Mouse (Mus musculus): ENCODE results near the gene Cxcr5. TPM values are rescaled to one million over a fixed set of nuclear protein-coding genes. Genes with fewer than 3 reads are reported as not detected.
"Not testable (repeated sequence)": the region's sequence is repeated elsewhere in the genome, so short reads cannot be mapped to it uniquely, and the experiment has no call there.

Cxcr5 gene
- total RNA-seq, 2 experiments from 2014 or later, result 0.12 to 0.20 TPM

DNA sequence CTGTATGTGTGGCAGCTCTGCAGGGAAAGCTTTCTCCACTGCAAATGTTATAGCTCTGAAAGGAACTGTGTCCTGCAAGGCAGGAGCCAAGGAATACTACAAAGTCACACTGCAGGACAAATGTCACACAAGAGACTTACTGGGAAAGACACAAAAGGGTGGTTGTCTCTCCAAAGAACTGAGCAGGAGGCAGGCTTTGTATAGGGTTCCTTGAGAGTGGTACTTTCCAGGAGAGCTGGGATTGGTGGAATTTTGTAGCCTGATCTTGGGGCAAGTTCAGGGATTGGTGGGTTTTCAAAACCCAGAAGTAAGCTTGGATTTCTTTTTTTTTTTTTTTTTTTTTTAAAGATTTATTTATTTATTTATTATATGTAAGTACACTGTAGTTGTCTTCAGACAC is 27.4 kb upstream of the Cxcr5 start:
- no peak for DNase-seq
- intact Hi-C loops (cut with DNase I), result loop anchor here (5.0 kb wide), 1 partner anchor 62 kb away; no protein-coding TSS in a partner anchor

DNA sequence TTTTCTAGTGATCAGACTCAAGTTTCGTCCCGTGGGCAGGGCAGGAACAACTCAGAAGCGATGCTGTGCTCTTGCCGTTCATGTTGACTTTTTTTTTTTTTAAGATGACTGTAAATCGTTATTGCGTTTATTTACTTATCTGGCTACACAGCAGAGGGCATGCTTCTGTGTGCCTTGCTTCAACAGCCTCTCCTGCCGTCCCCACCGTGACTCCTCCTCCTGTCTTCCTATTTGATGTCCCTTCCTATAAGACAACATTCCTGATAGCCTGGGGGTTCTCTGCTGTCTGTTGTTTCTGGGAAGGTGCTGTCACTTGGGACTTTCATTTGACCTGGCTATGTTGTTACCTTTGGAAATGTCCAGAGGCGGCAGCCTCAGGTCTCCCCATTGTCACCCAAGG is 26.9 kb upstream of the Cxcr5 start:
- intact Hi-C loops (cut with DNase I), result loop anchor here (5.0 kb wide), 1 partner anchor 61 kb away; no protein-coding TSS in a partner anchor

DNA sequence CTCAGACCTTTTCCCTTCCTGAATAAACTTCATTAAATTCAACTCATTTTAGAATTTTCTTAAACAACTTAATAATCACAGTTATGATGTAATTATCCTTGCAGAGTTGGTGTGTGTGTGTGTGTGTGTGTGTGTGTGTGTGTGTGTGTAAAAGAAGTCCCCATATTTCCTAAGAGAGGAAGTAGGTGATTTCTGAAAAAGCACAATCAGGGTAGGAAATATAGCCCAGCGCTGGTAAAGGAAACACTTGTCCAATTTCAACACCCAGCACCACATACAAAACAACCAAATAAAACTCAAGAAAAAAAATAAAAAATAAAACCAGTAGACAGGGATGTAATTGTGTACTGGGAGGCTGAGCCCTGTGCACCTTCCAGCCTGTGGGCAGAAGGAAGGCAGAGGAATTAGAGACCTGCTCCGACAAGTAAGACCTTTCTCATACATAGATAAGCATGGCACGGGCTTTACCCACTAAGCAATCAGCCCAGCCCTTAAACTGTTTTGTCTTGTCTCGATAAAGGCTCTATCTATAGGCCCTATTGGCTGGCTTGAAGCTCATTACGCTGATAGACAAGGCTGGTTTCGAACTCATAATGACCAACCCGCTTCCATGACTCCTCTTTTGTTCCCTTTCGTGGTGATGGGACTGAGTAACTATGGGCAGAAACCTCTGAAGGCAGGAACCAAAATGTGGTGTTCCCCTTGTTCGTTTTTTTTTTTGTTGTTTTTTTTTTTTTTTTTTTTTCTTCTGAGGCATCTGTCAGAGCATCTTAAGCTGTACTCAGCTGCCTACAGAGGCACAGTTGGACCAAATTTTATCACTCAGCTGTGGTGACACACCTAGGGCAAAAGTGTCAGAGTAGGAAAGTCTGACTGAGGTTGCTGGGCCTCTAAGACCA is 25.8 kb upstream of the Cxcr5 start:
- intact Hi-C loops (cut with DNase I), result loop anchor here (5.0 kb wide), 1 partner anchor 60 kb away; no protein-coding TSS in a partner anchor
- no peak for DNase-seq

More for the DNA sequence above, 26.9 kb upstream of the Cxcr5 start:
- DNase-seq, result no peak

DNA sequence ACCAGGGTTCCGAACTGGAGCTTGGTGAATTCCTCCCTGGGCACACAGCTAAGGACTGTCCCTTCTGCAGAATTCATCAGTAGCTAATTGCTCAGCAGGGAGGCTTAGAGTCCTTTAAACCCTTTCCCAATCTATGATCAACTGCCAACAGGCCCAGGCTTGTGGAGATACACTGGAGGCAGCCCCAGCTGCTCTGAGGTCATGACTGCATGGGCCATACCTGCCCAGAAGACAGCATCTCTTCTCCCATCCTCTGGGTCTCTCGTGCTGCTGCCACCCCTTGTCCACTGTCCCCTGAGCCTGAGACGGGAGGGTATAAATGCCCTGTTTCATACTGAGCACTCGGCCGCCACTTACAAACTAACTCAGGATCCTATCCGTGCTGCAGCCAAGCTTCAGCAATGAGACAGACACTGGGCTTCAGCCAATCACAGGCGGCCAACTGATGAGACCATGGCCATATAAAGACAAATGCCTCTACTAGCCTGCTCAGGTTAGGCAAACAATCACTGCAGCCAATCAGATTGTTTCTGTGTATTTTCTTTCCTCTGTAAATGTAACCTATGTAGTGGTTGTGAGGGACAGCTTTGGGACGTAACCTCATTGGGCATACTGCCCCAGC is 25.1 kb upstream of the Cxcr5 start:
- intact Hi-C loops (cut with DNase I), result loop anchor here (5.0 kb wide), 1 partner anchor 59 kb away; no protein-coding TSS in a partner anchor
- DNase-seq, result no peak

DNA sequence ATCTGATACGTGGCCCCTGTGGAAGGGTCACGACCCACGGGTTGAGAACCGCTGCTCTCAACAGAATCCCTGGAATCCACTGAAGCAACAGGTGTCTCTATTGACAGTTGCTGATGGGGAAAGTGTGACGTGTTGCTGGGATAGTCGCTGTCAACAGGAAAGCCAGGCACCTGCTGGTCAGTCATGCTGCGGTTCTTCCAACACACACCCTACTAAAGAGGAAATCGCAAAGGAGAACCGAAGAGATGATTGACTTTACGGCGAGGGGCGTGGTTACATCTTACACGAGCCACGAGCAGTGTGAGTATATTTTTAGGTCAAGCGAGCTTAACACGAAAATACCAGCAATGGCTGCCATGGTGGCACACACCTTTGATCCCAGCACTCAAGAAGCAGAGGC is 20.7 kb upstream of the Cxcr5 start:
- no peak for DNase-seq
- intact Hi-C loops (cut with DNase I), result no loop called here

DNA sequence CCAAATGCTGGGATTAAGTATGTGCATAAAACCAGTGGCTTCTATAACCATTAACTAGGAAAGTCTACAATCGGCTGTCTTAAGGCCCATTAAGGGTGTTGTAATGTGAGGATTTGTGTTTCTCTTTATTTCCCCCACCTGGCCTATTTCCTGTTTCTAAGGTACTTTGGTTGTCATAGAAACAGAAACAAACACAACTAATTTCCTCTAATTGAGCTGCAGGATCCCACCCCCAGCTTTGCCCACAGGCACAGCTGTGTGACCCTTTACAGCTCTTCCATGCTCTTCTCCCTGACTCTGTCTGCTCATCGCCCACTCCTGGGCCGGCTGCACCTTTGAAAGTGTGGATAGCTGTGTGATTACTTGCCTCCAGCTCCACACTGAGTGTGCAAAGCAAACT is 19.7 kb upstream of the Cxcr5 start:
- no peak for DNase-seq
- intact Hi-C loops (cut with DNase I), result no loop called here

DNA sequence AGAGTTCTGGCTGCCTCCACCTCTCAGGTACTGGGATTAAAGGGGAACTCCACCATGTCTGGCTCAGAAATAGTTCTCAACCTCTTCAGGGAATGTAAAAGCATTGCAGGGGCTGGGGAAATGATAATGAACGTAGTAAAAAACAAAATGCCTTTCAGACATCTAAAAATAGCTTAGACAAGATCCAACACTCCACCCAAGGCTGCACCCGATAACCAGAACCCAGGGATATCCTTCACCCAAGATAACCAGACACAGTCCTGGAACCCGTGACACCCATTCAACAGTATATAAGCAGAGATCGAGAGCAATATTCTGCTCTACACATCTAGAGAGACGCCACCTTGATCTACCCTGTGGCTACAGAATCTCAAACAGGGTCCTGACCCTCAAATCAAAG is 18.4 kb upstream of the Cxcr5 start:
- intact Hi-C loops (cut with DNase I), result no loop called here
- DNase-seq, result no peak

DNA sequence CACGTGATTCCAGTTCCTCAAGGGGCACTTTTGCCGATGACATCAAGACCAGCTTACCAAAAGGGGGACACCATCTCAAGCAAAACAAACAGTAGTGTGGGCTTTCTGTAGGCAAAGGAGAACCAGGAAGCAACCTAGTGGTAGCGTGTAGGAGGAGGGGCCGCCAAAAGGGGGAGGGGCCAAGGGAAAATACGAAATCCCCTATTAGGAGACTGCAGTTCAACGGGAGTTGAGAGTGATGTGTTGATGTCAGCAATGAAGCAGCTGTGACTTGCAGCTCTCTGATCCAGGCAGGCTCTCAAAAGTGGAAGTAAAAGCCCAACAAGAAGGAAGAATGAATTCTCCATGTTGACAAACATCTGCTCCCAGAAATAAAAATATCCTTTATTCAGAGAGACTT is 17.7 kb upstream of the Cxcr5 start:
- peak; percentile 20 to 62 for DNase-seq
- intact Hi-C loops (cut with DNase I), result no loop called here

DNA sequence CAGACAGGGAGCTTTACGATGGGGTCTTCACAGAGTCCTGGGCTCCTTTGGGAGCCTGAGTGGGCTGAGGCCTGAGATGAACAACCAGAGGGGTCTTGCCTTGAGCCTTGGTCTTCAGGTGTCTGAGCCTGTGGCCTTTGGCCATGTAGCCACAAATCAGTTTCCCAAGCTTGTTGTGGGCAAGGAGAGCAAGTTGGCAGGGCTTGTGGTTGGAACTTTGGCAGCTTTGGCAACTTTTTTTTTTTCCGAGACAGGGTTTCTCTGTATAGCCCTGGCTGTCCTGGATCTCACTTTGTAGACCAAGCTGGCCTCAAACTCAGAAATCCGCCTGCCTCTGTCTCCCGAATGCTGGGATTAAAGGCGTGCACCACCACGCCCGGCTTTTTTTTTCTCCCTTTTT is 14.4 kb upstream of the Cxcr5 start:
- DNase-seq; intact Hi-C loops (cut with DNase I): not testable (repeated sequence)

DNA sequence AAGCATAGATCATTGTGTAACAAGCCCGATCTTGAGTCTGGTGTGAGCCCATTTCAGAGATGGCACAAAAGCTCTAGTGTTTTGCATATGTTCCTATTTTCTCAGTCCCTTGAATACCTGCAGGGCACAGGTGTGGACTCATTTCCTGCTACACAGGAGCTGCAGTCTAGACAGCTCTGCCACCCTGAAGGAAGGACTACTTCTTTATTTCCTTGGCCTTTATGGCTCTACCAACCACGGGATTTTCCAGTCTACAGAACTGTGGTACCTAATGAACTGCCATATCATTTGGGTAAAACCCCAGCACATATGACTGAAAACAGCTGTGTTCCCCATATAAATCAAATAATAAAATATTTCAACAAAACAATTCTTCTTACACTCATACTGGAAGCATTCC is 13.4 kb upstream of the Cxcr5 start:
- intact Hi-C loops (cut with DNase I), result no loop called here
- no peak for DNase-seq

DNA sequence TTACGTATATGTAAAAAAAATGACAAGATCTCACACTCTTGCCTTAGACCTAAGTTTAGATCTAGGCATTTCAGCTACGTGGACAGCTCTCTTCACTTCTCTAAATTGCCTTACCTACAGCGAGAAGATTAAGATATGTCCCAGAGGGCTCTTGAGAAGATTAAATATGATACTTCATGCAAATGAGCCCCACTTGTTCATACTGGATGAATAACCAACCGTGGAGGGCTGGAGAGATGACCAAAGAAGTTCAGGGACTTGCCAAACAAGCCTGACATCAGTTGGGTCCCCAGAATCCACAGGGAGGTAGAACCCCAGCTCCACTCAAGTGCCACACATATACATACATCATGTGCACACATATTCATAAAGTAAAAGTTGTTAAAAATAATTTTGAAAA is 11.6 kb upstream of the Cxcr5 start:
- no peak for DNase-seq
- intact Hi-C loops (cut with DNase I), result no loop called here

DNA sequence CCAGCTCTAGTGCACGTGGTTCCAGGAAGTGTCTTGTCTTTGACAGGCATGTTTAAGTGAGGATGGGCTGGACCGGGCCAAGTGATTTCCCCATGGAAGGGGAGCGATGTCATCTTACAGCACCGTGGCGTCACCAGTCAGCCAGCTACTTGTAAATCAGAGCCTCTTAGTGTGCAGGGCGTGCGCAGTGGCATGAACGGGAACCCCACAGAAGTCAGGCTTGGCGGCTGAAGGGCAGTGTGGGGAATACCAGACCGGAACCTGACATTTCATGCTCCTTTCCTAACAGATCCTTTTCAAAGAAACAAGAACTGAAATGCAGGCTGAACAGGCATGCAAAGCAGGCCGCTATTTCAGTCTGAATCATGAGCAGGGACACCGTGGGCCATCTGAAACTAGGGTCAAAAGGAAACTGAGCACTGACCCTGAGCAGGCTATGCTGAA is 9.3 kb upstream of the Cxcr5 start:
- DNase-seq, result no peak
- intact Hi-C loops (cut with DNase I), result no loop called here

DNA sequence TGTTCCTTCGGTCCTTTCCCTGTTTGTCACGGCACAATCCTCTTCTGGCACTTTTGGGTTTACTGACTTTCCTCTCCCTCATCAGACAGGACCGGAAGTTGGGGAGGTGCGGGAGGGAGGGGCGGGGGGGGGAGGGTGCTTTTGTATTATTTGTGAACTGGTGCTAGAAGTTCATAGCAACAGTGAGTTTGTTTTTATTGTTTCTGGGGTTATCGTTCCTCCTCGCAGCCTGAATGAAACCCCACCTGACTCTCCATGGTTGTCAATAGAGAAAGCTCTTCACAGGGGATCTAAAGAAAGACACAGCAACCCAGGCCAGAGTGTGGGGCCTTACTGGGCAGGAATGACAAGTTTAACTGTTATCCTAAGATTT is 6.4 kb upstream of the Cxcr5 start:
- intact Hi-C loops (cut with DNase I), result no loop called here

DNA sequence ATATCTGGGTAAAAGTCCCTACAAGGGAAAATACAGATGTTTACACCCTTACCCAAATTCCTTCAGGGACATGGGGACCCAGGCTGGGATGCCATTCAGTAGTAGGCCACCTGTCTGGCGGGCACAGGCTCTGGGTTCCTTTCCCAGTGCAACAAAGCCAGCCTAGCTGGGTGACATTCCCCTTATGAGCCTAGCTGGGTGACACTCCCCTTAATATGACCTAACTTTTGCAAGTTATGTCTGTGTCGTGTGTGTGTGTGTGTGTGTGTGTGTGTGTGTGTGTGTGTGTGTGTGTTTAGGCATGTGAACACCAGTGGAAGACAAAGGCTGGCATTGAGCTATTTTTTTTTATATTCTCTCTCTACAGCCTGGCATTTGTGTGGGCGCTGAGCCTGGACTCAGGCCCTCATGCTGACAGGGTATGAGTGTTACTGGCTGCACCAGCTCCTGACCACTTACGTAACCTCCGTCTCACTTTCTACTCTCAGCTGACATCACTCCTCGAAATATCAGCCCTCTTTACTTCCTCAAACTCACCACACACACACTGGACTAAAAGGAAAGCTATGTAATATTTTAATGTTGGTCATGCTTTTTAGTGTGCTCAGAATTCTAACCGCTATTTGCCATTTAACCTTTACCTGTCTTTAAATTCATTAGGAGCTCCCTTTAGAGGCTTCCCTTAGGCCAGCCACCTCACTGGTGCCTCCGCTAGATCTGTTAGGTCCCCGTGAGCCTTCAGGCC is 5.8 kb upstream of the Cxcr5 start:
- DNase-seq, result peak; percentile 35 to 44
- intact Hi-C loops (cut with DNase I), result no loop called here

More for the DNA sequence above, 6.4 kb upstream of the Cxcr5 start:
- no peak for DNase-seq

DNA sequence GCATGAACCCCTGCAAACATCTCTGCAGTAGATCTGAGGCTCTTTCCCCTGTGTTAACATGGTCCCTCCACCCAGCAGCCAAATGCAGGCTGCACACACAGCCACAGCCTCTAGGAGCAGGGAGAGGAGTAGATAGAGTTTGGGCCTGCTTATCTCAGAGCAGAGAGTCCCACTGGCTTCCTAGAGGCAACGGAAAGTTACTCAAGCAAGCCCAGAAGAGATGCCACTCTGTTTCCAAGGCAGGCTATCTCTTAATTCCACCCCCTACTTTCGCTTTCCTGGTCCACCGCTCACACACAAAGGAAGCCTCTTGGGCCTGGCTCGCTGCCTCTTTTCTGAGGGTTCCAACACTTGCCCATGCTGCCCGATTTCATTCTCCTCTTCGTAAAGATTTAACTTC is 3.7 kb upstream of the Cxcr5 start:
- intact Hi-C loops (cut with DNase I), result no loop called here
- DNase-seq, result no peak

DNA sequence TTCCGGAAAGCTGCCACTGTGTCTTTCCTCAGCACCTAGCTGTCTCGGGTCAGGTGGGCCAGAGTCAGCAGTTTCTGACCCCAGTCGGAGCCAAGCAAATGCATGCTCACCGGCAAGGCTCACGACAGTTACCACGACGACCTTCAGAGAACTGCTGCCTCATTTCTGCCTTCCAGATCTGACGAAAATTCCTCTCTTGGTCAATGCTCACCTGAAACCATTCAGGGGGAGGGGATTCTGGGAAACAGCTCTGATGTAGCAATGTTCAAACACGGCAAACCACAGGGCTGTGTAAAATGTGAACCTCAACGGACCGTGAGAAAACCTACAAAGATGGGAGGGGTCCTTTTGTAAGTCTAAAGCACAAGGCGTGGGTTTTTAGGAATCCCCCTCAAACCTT is 1.3 kb upstream of the Cxcr5 start:
- DNase-seq, result no peak
- intact Hi-C loops (cut with DNase I), result no loop called here

DNA sequence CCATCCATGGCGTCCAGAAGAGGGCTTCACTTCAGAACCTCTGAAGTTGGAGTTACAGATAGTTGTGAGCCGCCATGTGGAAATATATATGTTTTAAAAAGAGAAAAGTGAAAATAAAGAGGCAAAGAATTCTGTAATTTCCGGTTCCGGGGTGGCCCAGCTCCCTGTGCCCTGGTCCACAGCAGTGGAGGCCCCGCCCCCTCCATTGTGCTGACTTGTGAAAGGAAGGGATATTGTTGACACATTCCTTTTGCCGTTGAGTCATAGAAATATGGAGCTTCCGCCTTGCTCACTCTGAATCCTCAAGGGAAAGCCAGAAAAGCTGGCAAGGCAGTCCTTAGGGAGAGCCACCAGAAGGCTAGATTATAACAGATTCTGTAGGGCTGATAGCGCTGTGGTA is 9.5 kb downstream of the Cxcr5 start:
- intact Hi-C loops (cut with DNase I), result no loop called here
- peak; percentile 21 to 43 for DNase-seq

DNA sequence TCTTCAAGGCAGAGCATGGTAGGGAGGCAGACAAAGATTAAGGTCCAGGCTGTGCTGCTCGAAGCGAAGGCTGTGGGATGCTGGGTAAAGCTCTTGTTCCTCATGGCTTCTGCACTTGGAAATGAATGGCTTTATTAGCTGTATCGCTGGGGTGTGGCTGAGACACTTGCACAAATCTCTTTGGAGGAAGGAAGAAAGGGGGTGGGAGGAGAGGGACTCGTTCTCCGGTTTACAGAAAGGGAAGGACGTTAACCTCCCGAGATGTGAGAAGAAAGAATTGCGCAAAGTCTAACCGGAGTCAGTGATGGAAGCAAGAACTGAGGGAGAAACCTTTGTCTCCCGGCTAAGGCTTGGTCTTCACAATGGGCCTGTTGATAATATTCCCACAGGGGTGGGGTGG is 10.5 kb downstream of the Cxcr5 start:
- no peak for DNase-seq
- intact Hi-C loops (cut with DNase I), result no loop called here

DNA sequence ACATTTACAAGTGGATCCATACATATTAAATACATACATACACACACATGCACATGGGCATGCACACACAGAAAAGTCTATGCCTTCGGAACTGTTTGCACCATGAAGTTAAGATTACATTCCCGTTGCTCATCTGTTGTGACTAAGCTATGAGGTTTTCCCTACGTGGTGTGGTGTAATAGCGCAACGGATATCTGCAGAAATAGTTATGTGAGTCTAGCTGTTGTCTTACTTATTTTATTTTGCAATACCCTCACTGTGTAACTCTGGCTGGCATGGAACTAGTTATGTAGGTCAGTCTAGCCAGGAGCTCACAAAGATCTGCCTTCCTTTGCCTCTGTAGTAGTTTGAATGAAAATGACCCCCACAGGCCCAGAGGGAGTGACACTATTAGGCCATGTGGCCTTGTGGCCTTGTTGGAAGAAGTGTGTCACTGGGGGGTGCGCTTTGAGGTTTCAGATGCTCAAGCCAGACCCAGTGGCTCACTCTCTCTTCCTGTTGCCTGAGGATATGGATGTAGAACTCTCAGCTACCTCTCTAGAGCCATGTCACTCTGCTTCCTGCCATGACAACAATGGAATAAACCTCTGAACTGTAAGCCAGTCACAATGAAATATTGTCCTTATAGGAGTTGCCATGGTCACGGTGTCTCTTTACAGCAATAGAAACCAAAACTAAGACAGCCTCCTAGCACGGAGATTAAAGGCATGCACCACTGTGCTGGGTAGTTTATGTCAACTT is 13.1 kb downstream of the Cxcr5 start:
- intact Hi-C loops (cut with DNase I), result no loop called here
- DNase-seq, result no peak

DNA sequence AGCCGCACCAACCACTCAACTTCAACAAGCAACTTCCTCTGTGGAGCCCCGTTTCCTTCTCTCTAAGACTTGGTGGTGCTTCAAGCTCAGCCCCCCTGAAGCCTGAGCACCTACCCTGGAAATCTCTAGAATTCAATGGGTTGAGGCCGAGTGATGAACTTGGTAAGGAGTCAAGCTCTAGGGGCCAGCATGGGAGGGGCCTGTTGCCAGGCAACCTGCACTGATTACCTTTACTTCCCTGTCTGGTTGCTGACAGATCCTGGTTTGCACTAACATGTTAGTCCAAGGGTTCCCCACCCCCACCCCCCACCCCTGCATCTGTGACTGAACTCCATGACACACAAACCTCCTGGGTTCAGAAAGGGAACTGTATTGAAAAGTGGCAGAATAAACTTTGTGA is 16.7 kb downstream of the Cxcr5 start:
- no peak for DNase-seq
- intact Hi-C loops (cut with DNase I), result no loop called here
